Mouse (Mus musculus) CH12.LX (cell line): ENCODE measurements at regions not wholly inside any gene's neighbourhood (a gene's known extent, or its start where the extent isn't known, plus 50 kb on each side); places are given as distances from the start of the nearest gene placed in this dataset.

Source experiments
- DNase-seq: peaks from one replicate; pipeline ENCODE4 v3.0.0-alpha.2; 2013; ENCODE audit errors: extremely low read depth
- H3K27ac ChIP-seq: 2 replicates; pipeline ENCODE4 v1.5.1; 2012; ENCODE audit warnings: low read depth, mild to moderate bottlenecking, control low read depth, moderate library complexity; ENCODE audit not compliant: insufficient read depth
- H3K27me3 ChIP-seq: replicated peaks from 2 replicates; pipeline ENCODE3; 2012; ENCODE audit warnings: inconsistent platforms
- H3K36me3 ChIP-seq, 2 experiments: replicated peaks in 1 of 2; 2 replicates each; pipeline versions ENCODE3 to v1.6.1; 2012; ENCODE audit warnings: inconsistent platforms in 1 of 2, low read length in 1 of 2, mild to moderate bottlenecking in 1 of 2, mixed read lengths in 1 of 2, moderate library complexity in 1 of 2; ENCODE audit not compliant: control insufficient read depth in 1 of 2, insufficient read depth in 1 of 2
- H3K4me1 ChIP-seq, 2 experiments: 2 replicates each; pipeline ENCODE4 v1.6.1; 2012; ENCODE audit warnings: inconsistent platforms in 1 of 2, moderate library complexity in 1 of 2; ENCODE audit not compliant: insufficient read depth in 2 of 2, control insufficient read depth in 1 of 2
- H3K4me2 ChIP-seq: 2 replicates; pipeline ENCODE4 v1.6.1; 2012; ENCODE audit warnings: low read depth, mild to moderate bottlenecking, control low read depth; ENCODE audit not compliant: poor library complexity, insufficient read depth, severe bottlenecking
- H3K4me3 ChIP-seq, 3 experiments: fragments of 150-350 bp in 1 of 3; sonication (generic) in 1 of 3; replicated peaks in 1 of 3; 2 replicates each; pipeline versions ENCODE3 to v1.5.1; 2011 to 2012; ENCODE audit warnings: low read depth in 2 of 3, low read length in 2 of 3, mild to moderate bottlenecking in 2 of 3, moderate library complexity in 2 of 3, control low read depth in 1 of 3, improper control_type of control experiment in 1 of 3, inconsistent platforms in 1 of 3, mixed read lengths in 1 of 3; ENCODE audit not compliant: poor library complexity in 1 of 3
- H3K79me2 ChIP-seq: replicated peaks from 2 replicates; pipeline ENCODE4 v1.6.1; 2012; ENCODE audit warnings: mild to moderate bottlenecking, moderate library complexity; ENCODE audit not compliant: control insufficient read depth, poor library complexity, insufficient read depth, severe bottlenecking; ENCODE audit errors: extremely low read depth
- H3K9ac ChIP-seq: 2 replicates; pipeline ENCODE4 v1.6.1; 2012; ENCODE audit warnings: low read depth, mild to moderate bottlenecking, control low read depth, moderate library complexity; ENCODE audit not compliant: insufficient read depth
- H3K9me3 ChIP-seq: replicated peaks from 2 replicates; pipeline ENCODE3; 2012; ENCODE audit warnings: low read length, inconsistent platforms, mixed read lengths
- BHLHE40 ChIP-seq: IDR thresholded peaks from 2 replicates; pipeline ENCODE4 v1.6.1; 2011; ENCODE audit warnings: mild to moderate bottlenecking, low read depth, low read length, improper control_type of control experiment
- CHD1 ChIP-seq: IDR thresholded peaks from 2 replicates; pipeline ENCODE4 v1.6.1; 2012; ENCODE audit warnings: low read depth, low read length, improper control_type of control experiment, inconsistent platforms
- ELF1 ChIP-seq: IDR thresholded peaks from 2 replicates; pipeline ENCODE4 v1.6.1; 2014; ENCODE audit warnings: low read depth, mild to moderate bottlenecking, inconsistent platforms, low read length, improper control_type of control experiment
- EP300 ChIP-seq: IDR thresholded peaks from 2 replicates; pipeline ENCODE4 v1.6.1; 2011; ENCODE audit warnings: low read length, improper control_type of control experiment
- GABPA ChIP-seq: IDR thresholded peaks from 2 replicates; pipeline ENCODE4 v1.6.1; 2012; ENCODE audit warnings: low read depth, low read length, improper control_type of control experiment, inconsistent platforms; ENCODE audit not compliant: insufficient replicate concordance
- HCFC1 ChIP-seq: IDR thresholded peaks from 2 replicates; pipeline ENCODE4 v1.6.1; 2012; ENCODE audit warnings: low read depth, mild to moderate bottlenecking, inconsistent platforms, low read length, improper control_type of control experiment
- JUN ChIP-seq: IDR thresholded peaks from 2 replicates; pipeline ENCODE4 v1.6.1; 2011; ENCODE audit warnings: low read depth, mild to moderate bottlenecking, low read length, improper control_type of control experiment, moderate library complexity; ENCODE audit not compliant: insufficient read depth
- MAFK ChIP-seq: IDR thresholded peaks from 2 replicates; pipeline ENCODE4 v1.6.1; 2011; ENCODE audit warnings: low read length, improper control_type of control experiment; ENCODE audit not compliant: insufficient replicate concordance
- MAX ChIP-seq: IDR thresholded peaks from 2 replicates; pipeline ENCODE4 v1.6.1; 2011; ENCODE audit warnings: low read length, improper control_type of control experiment
- MAZ ChIP-seq: IDR thresholded peaks from 2 replicates; pipeline ENCODE4 v1.6.1; 2012; ENCODE audit warnings: low read depth, mild to moderate bottlenecking, inconsistent platforms, low read length, improper control_type of control experiment, moderate library complexity
- MEF2A ChIP-seq: IDR thresholded peaks from 2 replicates; pipeline ENCODE4 v1.6.1; 2014; ENCODE audit warnings: low read depth, mild to moderate bottlenecking, inconsistent platforms, low read length, improper control_type of control experiment, borderline replicate concordance
- NRF1 ChIP-seq: IDR thresholded peaks from 2 replicates; pipeline ENCODE4 v1.6.1; 2014; ENCODE audit warnings: low read depth, mild to moderate bottlenecking, inconsistent platforms, low read length, improper control_type of control experiment, moderate library complexity
- PAX5 ChIP-seq: IDR thresholded peaks from 2 replicates; pipeline ENCODE4 v1.6.1; 2012; ENCODE audit warnings: low read length, inconsistent platforms, mixed read lengths
- POLR2AphosphoS2 ChIP-seq: IDR thresholded peaks from 2 replicates; pipeline ENCODE4 v1.6.1; 2011; ENCODE audit warnings: low read depth, low read length, improper control_type of control experiment
- RAD21 ChIP-seq: IDR thresholded peaks from 2 replicates; pipeline ENCODE4 v1.6.1; 2011; ENCODE audit warnings: low read depth, mild to moderate bottlenecking, low read length, improper control_type of control experiment, moderate library complexity
- RCOR1 ChIP-seq: conservative IDR thresholded peaks from 2 replicates; pipeline ENCODE4 v1.6.1; 2012; ENCODE audit warnings: low read depth, mild to moderate bottlenecking, inconsistent platforms, low read length, improper control_type of control experiment
- SIN3A ChIP-seq: IDR thresholded peaks from 2 replicates; pipeline ENCODE4 v1.6.1; 2012; ENCODE audit warnings: low read length, improper control_type of control experiment, inconsistent platforms
- TCF12 ChIP-seq: IDR thresholded peaks from 2 replicates; pipeline ENCODE4 v1.6.1; 2014; ENCODE audit warnings: low read depth, mild to moderate bottlenecking, inconsistent platforms, low read length, improper control_type of control experiment
- UBTF ChIP-seq: IDR thresholded peaks from 2 replicates; pipeline ENCODE4 v1.6.1; 2012; ENCODE audit warnings: low read depth, mild to moderate bottlenecking, inconsistent platforms, low read length, improper control_type of control experiment, moderate library complexity
- USF1 ChIP-seq: IDR thresholded peaks from 2 replicates; pipeline ENCODE4 v1.6.1; 2014; ENCODE audit warnings: low read depth, mild to moderate bottlenecking, inconsistent platforms, low read length, improper control_type of control experiment
- USF2 ChIP-seq: conservative IDR thresholded peaks from 2 replicates; pipeline ENCODE4 v1.6.1; 2011; ENCODE audit warnings: low read depth, low read length, improper control_type of control experiment
- ZC3H11A ChIP-seq: IDR thresholded peaks from 2 replicates; pipeline ENCODE4 v1.6.1; 2012; ENCODE audit warnings: low read depth, mild to moderate bottlenecking, inconsistent platforms, low read length, improper control_type of control experiment
- ZKSCAN1 ChIP-seq: IDR thresholded peaks from 2 replicates; pipeline ENCODE4 v1.6.1; 2012; ENCODE audit warnings: low read depth, inconsistent platforms, low read length, improper control_type of control experiment, borderline replicate concordance
- ZNF384 ChIP-seq: IDR thresholded peaks from 2 replicates; pipeline ENCODE4 v1.6.1; 2012; ENCODE audit warnings: low read depth, low read length, improper control_type of control experiment, inconsistent platforms
- dilution Hi-C: fragments of 300-500 bp; cut with MboI; formaldehyde crosslinking; loops from 2 replicates; pipeline ENCODE4 v1.14.3; 2020; ENCODE audit warnings: low sequenced_read_pairs; ENCODE audit not compliant: extremely low pct_unique_long_range_greater_than_20kb, extremely low pct_ligation_motif_present
- in situ Hi-C: fragments of 300-500 bp; cut with MboI; formaldehyde crosslinking; loops from 3 replicates; pipeline ENCODE4 v1.14.3; 2019; ENCODE audit warnings: low sequenced_read_pairs, low pct_ligation_motif_present, low pct_unique_long_range_greater_than_20kb, mixed read lengths

GRCm38 (mm10) chr1:157887146-157887545, 380.6 kb downstream of the Sec16b start:
- Histone ChIP-seq H3K27me3 (no peaks in the 10 kb centered on the region), H3K79me2 (no peaks in the 10 kb centered on the region), H3K9ac (no peak overlapping the region), H3K36me3 (no peaks in the 10 kb centered on the region), H3K9me3 (no peaks in the 10 kb centered on the region), H3K27ac (no peak overlapping the region), H3K4me1 (peaks cover 3 to 12% of the 10 kb centered on the region in 2 experiments), H3K4me3 (no peak overlapping the region), H3K4me2 (no peak overlapping the region; the same call in 1 of the 2 replicates)
- no peak for DNase-seq
- dilution Hi-C loops = no loop called here
- in situ Hi-C loops = no loop called here
- no peak for TF ChIP-seq NRF1
- TF ChIP-seq ZKSCAN1 = no peak
- TF ChIP-seq ZNF384 = no peak
- TF ChIP-seq MAX = no peak
- no peak for TF ChIP-seq HCFC1
- TF ChIP-seq RAD21 = no peak
- no peak for TF ChIP-seq EP300
- no peak for TF ChIP-seq PAX5
- no peak for TF ChIP-seq MAZ
- TF ChIP-seq TCF12 = no peak
- no peak for TF ChIP-seq ZC3H11A
- no peak for TF ChIP-seq CHD1
- TF ChIP-seq BHLHE40 = no peak
- no peak for TF ChIP-seq USF2
- TF ChIP-seq SIN3A = no peak
- TF ChIP-seq USF1 = no peak
- no peak for TF ChIP-seq ELF1
- TF ChIP-seq MAFK = no peak
- no peak for TF ChIP-seq RCOR1

GRCm38 (mm10) chr1:157888573-157888972, 382.0 kb downstream of the Sec16b start:
- Histone ChIP-seq H3K4me2 (no peak overlapping the region), H3K27ac (no peak overlapping the region), H3K9ac (no peak overlapping the region), H3K4me3 (no peak overlapping the region), H3K36me3 (no peaks in the 10 kb centered on the region), H3K79me2 (no peaks in the 10 kb centered on the region), H3K9me3 (no peaks in the 10 kb centered on the region), H3K27me3 (no peaks in the 10 kb centered on the region), H3K4me1 (peaks cover 3 to 12% of the 10 kb centered on the region in 2 experiments)
- in situ Hi-C loops = no loop called here
- TF ChIP-seq UBTF = no peak
- TF ChIP-seq USF2 = no peak
- TF ChIP-seq PAX5 = no peak
- no peak for TF ChIP-seq NRF1
- TF ChIP-seq GABPA = no peak
- no peak for TF ChIP-seq MAZ
- no peak for TF ChIP-seq MEF2A
- no peak for TF ChIP-seq JUN
- no peak for TF ChIP-seq ZNF384
- no peak for TF ChIP-seq POLR2AphosphoS2
- DNase-seq = no peak
- dilution Hi-C loops = no loop called here
